Mouse (Mus musculus) left cerebral cortex, adult 11 months (tissue): ENCODE measurements around the gene Ypel2.
"Not testable (repeated sequence)": the region's sequence is repeated elsewhere in the genome, so short reads cannot be mapped to it uniquely, and the experiment has no call there.

Experiments
- DNase-seq: peaks from one replicate; pipeline ENCODE4 v3.0.0; 2022; ENCODE audit warnings: low spot score

Gene Ypel2

GRCm38 (mm10) chr11:86993041-86994037 is at the start of gene Ypel2:
Gene Ypel2, minus strand, starts transcription at chr11:86993707.
- DNase-seq = peak; percentile 96

DNA sequence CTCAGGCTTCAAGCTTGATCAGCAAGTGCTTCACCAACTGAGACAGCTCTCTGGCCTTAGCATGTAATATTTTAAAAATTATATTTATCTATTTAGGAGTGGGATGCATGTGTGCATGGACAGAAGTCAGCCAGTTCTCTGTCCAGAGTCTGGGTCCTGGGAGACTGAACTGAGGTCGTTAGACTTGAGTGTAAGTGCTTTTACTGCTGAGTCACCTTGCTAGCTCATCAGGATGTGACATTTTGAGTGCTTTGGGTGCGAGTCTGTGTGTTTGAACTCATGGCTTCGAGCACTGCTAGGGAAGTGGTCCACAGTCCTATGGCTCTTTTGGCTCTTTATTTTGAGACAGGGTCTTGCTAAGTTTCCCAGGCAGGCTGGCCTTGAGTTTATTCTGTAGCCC is 49.5 kb upstream of the Ypel2 start:
- no peak for DNase-seq

GRCm38 (mm10) chr11:87039307-87039963 is 45.9 kb upstream of the Ypel2 start:
- no peak for DNase-seq

DNA sequence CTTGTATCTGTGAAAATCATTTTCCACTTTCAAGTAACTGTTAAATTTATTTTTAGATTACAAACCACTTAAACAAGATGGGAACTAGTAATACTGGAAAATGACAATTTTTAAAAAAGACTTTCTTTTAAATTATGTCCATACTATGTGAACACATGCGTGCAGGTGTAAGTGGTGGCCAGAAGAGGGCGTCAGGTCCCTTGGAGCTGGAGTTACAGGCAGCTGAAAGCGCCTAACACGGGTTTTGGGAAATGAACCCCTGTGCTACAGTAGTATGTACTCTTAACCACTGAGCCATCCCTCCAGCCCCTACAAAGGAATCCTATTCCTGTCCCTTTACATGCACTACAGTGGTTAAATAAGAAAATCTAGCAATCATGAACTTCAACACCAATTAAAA is 42.7 kb upstream of the Ypel2 start:
- no peak for DNase-seq

- DNase-seq = no peak
Measured at GRCm38 (mm10) chr11:87028212-87028611, 34.7 kb upstream of the Ypel2 start.

- DNase-seq = no peak
Measured at GRCm38 (mm10) chr11:87026096-87026875, 32.8 kb upstream of the Ypel2 start.

DNA sequence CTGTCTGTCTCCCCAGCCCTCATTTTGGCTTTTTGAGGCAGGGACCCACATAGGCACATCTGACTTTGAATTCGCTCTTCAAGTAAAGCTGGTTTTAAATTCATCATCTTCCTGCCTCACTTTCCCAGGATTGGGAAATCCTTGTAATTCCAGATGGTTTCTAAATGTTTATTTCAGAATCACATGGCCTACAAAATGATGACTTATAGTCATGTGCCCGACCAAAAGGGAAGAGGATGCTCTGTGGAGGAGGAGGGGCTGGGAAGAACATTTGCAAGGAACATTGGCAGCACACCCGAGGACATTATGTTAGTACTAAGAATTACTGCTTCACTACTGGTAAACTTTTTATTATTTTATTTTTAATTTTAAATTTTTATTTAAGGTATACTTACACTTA is 31.8 kb upstream of the Ypel2 start:
- no peak for DNase-seq

- DNase-seq = not testable (repeated sequence)
Measured at GRCm38 (mm10) chr11:87023240-87023639, 29.7 kb upstream of the Ypel2 start.

- DNase-seq = no peak
Measured at GRCm38 (mm10) chr11:87022765-87023164, 29.3 kb upstream of the Ypel2 start.

- no peak for DNase-seq
Measured at GRCm38 (mm10) chr11:87021551-87021950, 28.0 kb upstream of the Ypel2 start.

DNA sequence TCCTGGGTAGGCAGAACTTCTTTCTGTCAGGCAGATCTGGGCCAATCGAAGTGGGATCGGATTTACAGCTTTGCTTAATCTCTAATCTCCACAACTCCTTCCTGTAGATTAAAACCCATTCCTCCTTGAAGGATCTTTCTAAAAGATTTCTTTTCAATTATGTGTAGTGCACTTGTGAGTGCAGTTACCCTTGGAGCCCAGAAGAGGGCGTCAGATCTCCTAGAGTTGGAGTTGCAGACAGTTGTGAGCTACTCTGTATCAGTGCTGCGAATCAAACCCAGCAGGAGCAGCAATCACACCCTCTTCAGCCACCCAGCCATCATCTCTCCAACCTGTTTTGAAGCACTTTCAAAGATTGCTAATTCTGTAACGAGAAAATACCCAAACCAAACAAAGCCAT is 26.9 kb upstream of the Ypel2 start:
- no peak for DNase-seq

DNA sequence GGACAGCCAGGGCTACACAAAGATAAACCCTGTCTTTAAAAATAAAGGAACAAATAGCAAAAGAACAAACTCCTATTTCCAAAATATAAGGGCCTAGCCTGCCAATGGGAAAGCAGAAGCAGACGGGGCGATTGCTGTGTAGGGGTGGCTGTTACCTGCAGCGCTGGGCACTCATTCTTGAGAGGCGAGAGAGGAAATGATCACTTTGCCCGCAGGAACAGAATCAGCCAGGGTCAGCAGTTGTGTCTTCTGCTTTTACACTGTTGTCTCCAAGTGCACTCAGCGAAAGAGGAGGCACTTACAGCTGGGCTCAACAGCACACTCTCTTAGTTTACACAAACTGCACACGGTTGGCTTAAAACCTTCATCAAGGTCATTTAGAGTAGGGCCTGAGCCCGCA is 25.9 kb upstream of the Ypel2 start:
- DNase-seq = no peak

GRCm38 (mm10) chr11:87018081-87018480 is 24.6 kb upstream of the Ypel2 start:
- DNase-seq = no peak

DNA sequence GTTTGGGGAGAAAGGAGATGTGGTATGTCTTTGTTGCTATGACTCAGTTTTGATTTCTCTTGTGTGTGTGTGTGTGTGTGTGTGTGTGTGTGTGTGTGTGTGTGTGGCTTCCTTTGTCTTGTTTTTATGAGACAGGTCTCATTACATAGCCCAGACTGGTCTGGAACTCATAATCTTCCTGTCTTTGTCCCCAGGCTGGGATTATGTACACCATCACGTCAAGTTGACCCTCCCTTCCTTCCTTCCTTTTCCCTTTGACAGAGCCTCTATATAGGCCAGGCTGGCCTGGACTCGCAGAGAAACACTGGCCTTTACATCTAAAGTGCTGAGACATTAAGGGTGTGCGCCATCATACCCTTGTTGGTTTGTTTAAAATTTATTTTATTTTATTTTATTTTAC is 22.2 kb upstream of the Ypel2 start:
- DNase-seq = no peak

- DNase-seq = peak; percentile 68
Measured at GRCm38 (mm10) chr11:87010476-87010875, 17.0 kb upstream of the Ypel2 start.

DNA sequence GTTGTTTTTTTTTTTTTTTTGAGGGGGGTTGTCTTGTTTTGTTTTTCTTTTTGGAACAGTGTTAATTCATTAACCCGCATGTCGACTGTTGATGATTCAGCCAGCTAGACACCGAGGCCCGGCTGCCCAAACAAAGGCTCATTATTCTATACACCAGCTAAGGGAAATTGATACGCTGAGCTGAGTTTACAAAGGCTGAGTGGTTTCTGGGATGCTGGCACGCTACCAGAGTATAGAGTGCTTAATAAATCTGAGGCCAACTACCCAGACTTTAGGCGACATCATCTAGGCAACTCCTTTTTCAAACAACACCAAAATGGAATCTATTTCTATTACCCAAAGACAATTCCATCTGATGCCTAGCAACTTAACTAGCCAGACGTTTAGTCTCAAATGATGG is 13.9 kb upstream of the Ypel2 start:
- DNase-seq = no peak

GRCm38 (mm10) chr11:87004960-87005755 is 11.7 kb upstream of the Ypel2 start:
- no peak for DNase-seq

GRCm38 (mm10) chr11:87002078-87002829 is 8.7 kb upstream of the Ypel2 start:
- no peak for DNase-seq

- no peak for DNase-seq
Measured at GRCm38 (mm10) chr11:87001217-87001616, 7.7 kb upstream of the Ypel2 start.

DNA sequence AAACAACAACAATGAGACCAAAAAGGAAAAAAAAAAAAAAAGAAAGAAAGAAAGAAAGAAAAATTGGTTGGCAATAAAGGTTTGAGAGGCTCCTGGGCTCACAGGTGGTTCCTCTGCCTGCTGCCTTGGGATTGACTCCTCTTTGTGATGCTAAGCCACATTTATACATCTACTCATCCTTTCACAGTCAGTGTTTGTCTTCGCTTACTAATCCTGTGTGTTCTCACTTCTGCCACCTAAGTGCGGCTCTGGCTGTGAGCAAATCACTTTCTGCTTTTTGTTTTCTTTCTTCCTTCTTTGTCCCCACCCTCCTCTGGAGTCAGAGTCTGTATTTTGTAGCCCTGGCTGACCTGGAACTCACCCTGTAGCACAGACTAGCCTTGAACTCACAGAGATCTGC is 2.8 kb upstream of the Ypel2 start:
- DNase-seq = no peak
